Mouse (Mus musculus): Measurements from ENCODE around the gene Comt.

The Comt gene

DNA sequence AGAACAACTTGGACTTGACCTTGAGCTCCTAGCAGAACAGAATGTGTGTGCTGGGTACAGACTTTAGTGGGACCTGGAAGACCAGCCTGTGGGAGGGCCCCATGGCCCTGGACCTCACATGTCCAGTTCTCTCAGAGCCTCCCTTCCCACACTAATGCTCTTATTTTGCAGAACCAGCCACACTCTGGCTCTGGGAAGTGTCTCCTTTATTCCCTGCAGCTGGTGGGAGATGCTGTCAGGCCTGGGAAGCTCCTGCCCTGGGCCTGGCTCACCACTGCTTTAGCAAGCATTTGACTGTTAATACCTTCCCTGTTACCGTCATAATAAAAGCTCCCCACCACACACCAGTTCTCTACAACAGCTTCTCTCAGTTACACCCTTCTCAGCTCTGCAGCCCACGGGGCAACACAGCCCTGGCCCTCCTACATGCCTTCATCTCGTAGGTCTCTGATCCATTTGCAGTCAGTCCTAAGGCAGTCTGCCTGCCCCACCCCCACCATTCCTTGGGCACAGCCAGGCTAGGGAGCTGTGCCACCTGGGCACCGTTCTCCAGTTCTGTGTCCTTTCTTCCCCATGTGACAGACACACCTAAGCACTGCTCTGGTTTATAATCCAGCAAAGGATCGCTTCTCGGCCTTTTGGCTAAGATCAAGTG is 66.4 kb downstream of the Comt start:
- DNase-seq (ENCODE audit: low spot score in 2 of 2), result no peak

DNA sequence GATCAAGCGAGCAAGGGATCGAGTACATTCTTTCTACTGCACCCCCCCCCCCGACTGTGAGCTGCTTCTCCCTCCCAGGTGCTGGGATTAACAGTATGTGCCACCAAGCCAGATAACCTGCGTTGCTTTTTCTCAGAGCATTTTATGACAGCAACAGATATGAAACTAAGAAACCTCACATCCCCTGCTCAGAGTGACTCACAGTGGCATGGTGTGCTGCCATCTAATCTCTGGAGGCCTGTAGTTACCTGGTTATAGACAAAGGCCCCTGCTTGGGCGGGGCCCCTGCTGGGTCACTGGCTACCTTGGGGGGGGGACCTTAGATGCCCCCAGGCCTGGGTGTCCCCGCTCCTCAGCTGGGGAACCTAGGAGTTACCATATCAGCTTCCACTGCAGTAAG is 68.7 kb downstream of the Comt start:
- DNase-seq (ENCODE audit: low spot score in 2 of 2), result no peak

DNA sequence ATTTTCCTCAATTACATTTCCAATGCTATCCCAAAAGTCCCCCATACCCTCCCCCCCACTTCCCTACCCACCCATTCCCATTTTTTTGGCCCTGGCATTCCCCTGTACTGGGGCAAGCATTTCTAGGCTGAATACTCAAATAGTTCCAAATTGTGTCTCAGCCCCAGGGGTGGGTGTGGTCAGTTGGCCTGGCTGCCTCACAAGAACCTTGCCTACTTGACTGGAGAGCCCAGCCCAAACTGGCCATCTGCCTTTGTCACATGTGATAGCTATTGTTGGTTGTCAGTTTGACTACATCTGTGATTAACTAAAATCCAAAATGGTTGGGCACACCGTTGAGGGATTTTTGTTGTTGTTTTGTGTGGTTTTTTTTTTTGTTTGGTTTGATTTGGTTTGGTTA is 69.7 kb downstream of the Comt start:
- DNase-seq (ENCODE audit: low spot score in 2 of 2), result peak in 1 of 2 experiments; percentile 43

Data from heart, adult 9 months (tissue).